Mouse (Mus musculus): ENCODE results near the gene Otulin.

Gene Otulin

GRCm38 (mm10) chr15:27577915-27578780 lies 52.3 kb downstream of the Otulin start:
- DNase-seq = no peak

GRCm38 (mm10) chr15:27576886-27577285 lies 53.6 kb downstream of the Otulin start:
- no peak for DNase-seq

GRCm38 (mm10) chr15:27575932-27576331 lies 54.6 kb downstream of the Otulin start:
- no peak for DNase-seq

GRCm38 (mm10) chr15:27574992-27575781 lies 55.3 kb downstream of the Otulin start:
- no peak for DNase-seq

GRCm38 (mm10) chr15:27571179-27571578 lies 59.3 kb downstream of the Otulin start:
- DNase-seq = no peak

- no peak for DNase-seq
Measured at GRCm38 (mm10) chr15:27570385-27570784, 60.1 kb downstream of the Otulin start.

- no peak for DNase-seq
Measured at GRCm38 (mm10) chr15:27569924-27570323, 60.6 kb downstream of the Otulin start.

GRCm38 (mm10) chr15:27568371-27568770 lies 62.1 kb downstream of the Otulin start:
- DNase-seq = no peak

GRCm38 (mm10) chr15:27567356-27567755 lies 63.1 kb downstream of the Otulin start:
- no peak for DNase-seq

GRCm38 (mm10) chr15:27565626-27566185 lies 64.8 kb downstream of the Otulin start:
- DNase-seq = no peak

- DNase-seq = no peak
Measured at GRCm38 (mm10) chr15:27564106-27565100, 66.1 kb downstream of the Otulin start.

- DNase-seq = no peak
Measured at GRCm38 (mm10) chr15:27560315-27560714, 70.2 kb downstream of the Otulin start.

- no peak for DNase-seq
Measured at GRCm38 (mm10) chr15:27558456-27559147, 71.9 kb downstream of the Otulin start.

- DNase-seq = no peak
Measured at GRCm38 (mm10) chr15:27553554-27553953, 76.9 kb downstream of the Otulin start.

GRCm38 (mm10) chr15:27552129-27552700 lies 78.3 kb downstream of the Otulin start:
- DNase-seq = no peak

- DNase-seq = no peak
Measured at GRCm38 (mm10) chr15:27551117-27552114, 79.1 kb downstream of the Otulin start.

GRCm38 (mm10) chr15:27550358-27550992 lies 80.0 kb downstream of the Otulin start:
- DNase-seq = no peak

GRCm38 (mm10) chr15:27549878-27550277 lies 80.6 kb downstream of the Otulin start:
- no peak for DNase-seq

- DNase-seq = no peak
Measured at GRCm38 (mm10) chr15:27549071-27549470, 81.4 kb downstream of the Otulin start.

Measured in cerebellum, adult 8-10 months (tissue).